Mouse (Mus musculus) liver, embryonic 11.5 days (tissue): ENCODE measurements at regions not wholly inside any gene's neighbourhood (a gene's known extent, or its start where the extent isn't known, plus 50 kb on each side); places are given as distances from the start of the nearest gene placed in this dataset.

Experiments
- ATAC-seq: fragments of 200-750 bp; cut with Nextera tagmentation; replicated peaks from 2 replicates; pipeline ENCODE4 v1.8.0; 2017; ENCODE audit warnings: moderate number of reproducible peaks, mild to moderate bottlenecking, moderate TSS enrichment, moderate library complexity; ENCODE audit not compliant: low FRiP score
- DNase-seq: peaks from one replicate; pipeline ENCODE4 v3.0.0-alpha.2; 2017; ENCODE audit warnings: low spot score
- H3K27ac ChIP-seq: fragments of 300-500 bp; sonication (generic); 2 replicates; pipeline ENCODE4 v1.5.1; 2014; ENCODE audit warnings: mild to moderate bottlenecking, low read depth, low read length, control low read depth
- H3K27me3 ChIP-seq: fragments of 300-500 bp; sonication (generic); replicated peaks from 2 replicates; pipeline ENCODE4 v1.6.1; 2014; ENCODE audit warnings: low read length, mixed read lengths; ENCODE audit not compliant: control insufficient read depth, insufficient read depth
- H3K36me3 ChIP-seq: fragments of 300-500 bp; sonication (generic); 2 replicates; pipeline ENCODE4 v1.6.1; 2014; ENCODE audit warnings: mild to moderate bottlenecking, low read length, moderate library complexity, mixed read lengths; ENCODE audit not compliant: control insufficient read depth, insufficient read depth
- H3K4me1 ChIP-seq: fragments of 300-500 bp; sonication (generic); replicated peaks from 2 replicates; pipeline ENCODE4 v1.6.1; 2014; ENCODE audit warnings: low read length, mixed read lengths; ENCODE audit not compliant: control insufficient read depth, insufficient read depth
- H3K4me2 ChIP-seq: fragments of 300-500 bp; sonication (generic); 2 replicates; pipeline ENCODE4 v1.6.1; 2014; ENCODE audit warnings: mild to moderate bottlenecking, control low read depth, moderate library complexity
- H3K4me3 ChIP-seq: fragments of 300-500 bp; sonication (generic); 2 replicates; pipeline ENCODE4 v1.5.1; 2014; ENCODE audit warnings: low read depth, low read length, control low read depth
- H3K9ac ChIP-seq: fragments of 300-500 bp; sonication (generic); 2 replicates; pipeline ENCODE4 v1.6.1; 2014; ENCODE audit warnings: low read depth, low read length, control low read depth
- H3K9me3 ChIP-seq: fragments of 300-500 bp; sonication (generic); 2 replicates; pipeline ENCODE4 v1.6.1; 2016; ENCODE audit warnings: low read length, inconsistent platforms, mixed read lengths; ENCODE audit not compliant: control insufficient read depth
- WGBS: fragments of 180-500 bp; shearing (Covaris S2); extraction: QIAGEN DNeasy Blood & Tissue Kit; methylation state at CpG from one replicate; pipeline ENCODE4 v1.1.7; 2014; 5-methylcytosine and 5-hydroxymethylcytosine counted together

DNA sequence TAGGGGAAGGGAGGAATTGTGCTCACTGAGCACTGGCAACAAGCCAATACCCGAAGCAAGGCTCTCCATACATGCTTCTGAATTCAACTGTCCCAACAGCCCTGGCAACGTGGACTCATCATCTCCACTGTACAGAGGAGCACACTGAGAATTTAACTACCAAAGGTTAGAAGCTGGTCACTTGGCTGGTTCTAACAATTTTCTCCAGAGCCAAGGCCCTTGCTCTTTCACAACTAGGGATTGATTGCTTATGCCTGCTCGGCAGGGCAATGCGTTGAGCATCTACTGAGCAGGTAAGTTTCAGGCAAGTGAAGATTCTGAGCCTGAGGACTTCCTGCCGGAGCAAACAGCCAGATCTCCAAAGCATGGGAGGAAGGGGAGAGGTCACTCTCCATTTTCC, 616.0 kb upstream of the Cdh5 start:
- 76% methylated on average over 5 of the region's 5 CpGs for WGBS

DNA sequence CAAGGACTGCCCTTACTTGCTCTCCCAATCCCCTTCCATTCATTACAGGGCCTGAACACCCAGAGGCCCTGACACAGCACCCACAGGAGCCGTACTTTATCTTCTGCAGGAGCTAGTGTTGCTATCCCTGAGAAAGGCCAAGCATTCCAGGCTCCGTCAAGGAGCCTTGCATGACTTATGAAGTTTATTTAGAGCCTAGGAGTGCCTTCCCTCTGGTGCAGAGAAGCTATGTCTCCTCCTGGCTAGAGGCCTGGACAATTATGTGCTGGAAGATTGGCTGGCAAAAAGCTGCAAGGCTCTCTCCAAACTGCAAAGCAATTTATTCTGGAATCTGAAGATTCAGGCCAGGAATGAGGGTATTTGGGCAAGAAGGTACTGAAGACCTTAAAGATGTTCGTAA, 612.0 kb upstream of the Cdh5 start:
- WGBS, result 70% methylated on average over 3 of the region's 3 CpGs
- DNase-seq (no peak), ATAC-seq (no peak)
- no peak overlapping the region for H3K9ac ChIP-seq
- no peaks in the 10 kb centered on the region for H3K36me3 ChIP-seq
- no peak overlapping the region for H3K4me3 ChIP-seq
- no peaks in the 10 kb centered on the region for H3K4me1 ChIP-seq
- H3K27ac ChIP-seq, result no peak overlapping the region
- H3K4me2 ChIP-seq, result no peak overlapping the region
- H3K9me3 ChIP-seq, result no peaks in the 10 kb centered on the region
- no peaks in the 10 kb centered on the region for H3K27me3 ChIP-seq

More for the DNA sequence above, 616.0 kb upstream of the Cdh5 start:
- H3K4me3 ChIP-seq, result no peak overlapping the region
- no peaks in the 10 kb centered on the region for H3K4me1 ChIP-seq
- H3K4me2 ChIP-seq, result no peak overlapping the region
- H3K9ac ChIP-seq, result no peak overlapping the region
- no peaks in the 10 kb centered on the region for H3K27me3 ChIP-seq
- H3K36me3 ChIP-seq, result no peaks in the 10 kb centered on the region
- DNase-seq (no peak), ATAC-seq (no peak)
- no peak overlapping the region for H3K27ac ChIP-seq
- no peaks in the 10 kb centered on the region for H3K9me3 ChIP-seq

DNA sequence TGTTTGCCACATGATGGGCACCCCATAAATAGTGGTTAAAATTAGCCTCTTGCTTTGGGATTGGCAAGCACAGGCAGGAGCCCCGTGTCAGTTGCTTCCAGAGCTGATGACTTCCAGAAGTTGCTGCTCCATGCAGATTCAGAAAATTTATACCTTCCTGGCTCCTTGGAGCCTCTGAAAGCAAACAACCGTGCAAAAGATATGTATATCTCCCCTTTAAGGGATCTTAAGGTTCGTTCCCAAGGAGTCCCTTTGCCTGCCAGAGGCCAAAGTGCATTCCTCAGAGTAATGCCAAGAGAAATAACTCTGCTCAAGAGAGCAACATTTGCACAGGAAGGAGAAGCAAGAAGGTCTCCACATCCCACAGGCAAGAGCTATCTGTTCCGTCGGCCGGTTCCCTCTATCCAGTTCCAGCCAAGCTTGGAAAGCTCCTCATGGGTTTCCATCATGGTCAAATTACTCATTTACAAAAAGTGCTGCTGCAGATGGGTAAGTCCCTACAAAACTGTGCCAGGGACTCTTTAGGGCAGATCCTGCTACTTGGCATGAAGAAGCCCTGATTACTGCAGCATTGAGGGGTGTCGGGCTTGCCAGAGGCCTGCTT, 608.4 kb upstream of the Cdh5 start:
- DNase-seq (no peak), ATAC-seq (no peak)
- Histone ChIP-seq H3K4me3 (no peak overlapping the region), H3K9ac (no peak overlapping the region), H3K27ac (no peak overlapping the region), H3K9me3 (no peaks in the 10 kb centered on the region), H3K4me1 (no peaks in the 10 kb centered on the region), H3K4me2 (no peak overlapping the region), H3K27me3 (no peaks in the 10 kb centered on the region), H3K36me3 (no peaks in the 10 kb centered on the region)
- WGBS, result 64% methylated on average over 7 of the region's 7 CpGs

DNA sequence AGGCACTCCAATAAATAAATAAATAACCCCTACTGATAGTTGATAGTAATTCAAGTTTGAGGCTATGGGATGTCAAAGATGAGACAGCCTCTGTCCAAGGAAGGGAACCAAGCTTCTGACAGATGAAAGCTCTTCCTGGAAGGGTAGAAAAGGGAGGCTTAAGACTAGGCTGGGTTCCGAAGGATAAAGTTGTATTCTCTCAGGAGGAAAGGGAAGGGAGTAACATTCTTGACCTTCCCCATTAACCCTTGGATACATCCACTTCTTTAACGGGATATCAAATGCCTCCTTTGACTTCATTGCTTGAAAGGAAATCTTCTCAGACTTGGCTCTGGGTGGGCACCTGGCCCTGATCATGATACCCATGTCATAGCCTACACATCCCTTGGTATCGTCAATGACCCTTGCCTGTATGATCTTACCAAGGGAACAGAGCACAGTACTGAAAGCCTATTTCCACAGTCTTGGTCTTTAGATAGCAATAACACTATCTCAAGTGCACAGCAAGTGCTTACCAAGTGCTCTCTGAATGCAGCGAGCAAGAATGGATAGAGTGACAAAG, 607.4 kb upstream of the Cdh5 start:
- DNase-seq (no peak), ATAC-seq (no peak)
- Histone ChIP-seq H3K36me3 (no peaks in the 10 kb centered on the region), H3K27ac (no peak overlapping the region), H3K4me2 (no peak overlapping the region), H3K9me3 (no peaks in the 10 kb centered on the region), H3K4me1 (no peaks in the 10 kb centered on the region), H3K4me3 (no peak overlapping the region), H3K27me3 (no peaks in the 10 kb centered on the region), H3K9ac (no peak overlapping the region)
- 80% methylated on average over 4 of the region's 4 CpGs for WGBS

GRCm38 (mm10) chr8:103494670-103495069, 606.8 kb upstream of the Cdh5 start:
- ATAC-seq (no peak), DNase-seq (no peak)
- Histone ChIP-seq H3K36me3 (no peaks in the 10 kb centered on the region), H3K27ac (no peak overlapping the region), H3K9me3 (no peaks in the 10 kb centered on the region), H3K4me1 (no peaks in the 10 kb centered on the region), H3K9ac (no peak overlapping the region), H3K4me3 (no peak overlapping the region), H3K27me3 (no peaks in the 10 kb centered on the region), H3K4me2 (no peak overlapping the region)
- WGBS, result 51% methylated on average over 1 of the region's 1 CpGs

GRCm38 (mm10) chr8:103501328-103501727, 600.1 kb upstream of the Cdh5 start:
- H3K9me3 ChIP-seq, result no peaks in the 10 kb centered on the region
- DNase-seq (no peak), ATAC-seq (no peak)
- WGBS, result 59% methylated on average over 2 of the region's 2 CpGs
- H3K27ac ChIP-seq, result no peak overlapping the region
- H3K27me3 ChIP-seq, result no peaks in the 10 kb centered on the region
- H3K9ac ChIP-seq, result no peak overlapping the region
- no peaks in the 10 kb centered on the region for H3K36me3 ChIP-seq
- H3K4me3 ChIP-seq, result no peak overlapping the region
- H3K4me2 ChIP-seq, result no peak overlapping the region
- H3K4me1 ChIP-seq, result no peaks in the 10 kb centered on the region

DNA sequence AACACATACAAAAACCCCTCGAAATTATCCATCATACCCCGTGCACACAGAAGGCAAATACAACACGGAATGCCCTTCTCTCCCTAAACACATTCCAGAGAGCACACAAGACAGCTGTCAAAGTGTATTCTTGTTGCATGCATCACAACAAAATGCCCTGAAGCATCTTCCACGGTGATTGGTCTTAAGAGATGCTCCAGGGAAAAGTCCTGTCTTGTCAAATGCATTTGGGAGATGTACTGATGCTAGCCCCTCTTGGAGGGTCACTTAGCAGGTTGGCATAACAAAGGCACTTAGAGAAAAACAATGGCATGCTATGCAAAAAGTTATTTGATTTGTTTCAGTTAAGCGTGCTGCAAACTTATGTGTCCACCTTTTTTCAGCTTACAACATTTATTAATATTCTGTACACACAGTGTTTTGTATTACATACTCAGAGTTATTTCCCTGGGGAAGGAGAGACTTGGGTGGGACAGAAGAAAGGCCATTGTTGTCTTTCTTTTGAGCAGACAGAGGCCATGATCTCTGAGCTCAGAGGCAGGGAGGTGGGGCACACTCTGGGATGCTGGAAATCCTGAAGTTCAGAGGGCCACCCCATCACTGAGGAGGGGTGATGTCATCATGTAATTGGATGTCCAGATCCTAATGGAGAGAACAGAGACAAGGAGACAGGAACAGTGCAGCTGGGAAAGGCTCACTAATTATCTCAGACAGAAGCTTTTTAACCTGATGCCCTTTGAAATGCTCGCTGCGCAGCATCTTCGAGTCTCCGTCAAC, 598.2 kb upstream of the Cdh5 start:
- Histone ChIP-seq H3K27ac (no peak overlapping the region), H3K27me3 (no peaks in the 10 kb centered on the region), H3K9ac (no peak overlapping the region), H3K4me1 (no peaks in the 10 kb centered on the region), H3K4me3 (no peak overlapping the region), H3K4me2 (no peak overlapping the region), H3K36me3 (no peaks in the 10 kb centered on the region), H3K9me3 (no peaks in the 10 kb centered on the region)
- no peak for ATAC-seq
- 78% methylated on average over 9 of the region's 9 CpGs for WGBS
- DNase-seq, result no peak

- no peaks in the 10 kb centered on the region for H3K27me3 ChIP-seq
- DNase-seq (no peak), ATAC-seq (no peak)
- 46% methylated on average over 6 of the region's 6 CpGs for WGBS
- no peaks in the 10 kb centered on the region for H3K4me1 ChIP-seq
- H3K9ac ChIP-seq, result no peak overlapping the region
- no peak overlapping the region for H3K27ac ChIP-seq
- H3K36me3 ChIP-seq, result no peaks in the 10 kb centered on the region
- H3K9me3 ChIP-seq, result no peaks in the 10 kb centered on the region
- no peak overlapping the region for H3K4me2 ChIP-seq
- no peak overlapping the region for H3K4me3 ChIP-seq
These were observed 595.1 kb upstream of the Cdh5 start for GRCm38 (mm10) chr8:103506334-103506733.

DNA sequence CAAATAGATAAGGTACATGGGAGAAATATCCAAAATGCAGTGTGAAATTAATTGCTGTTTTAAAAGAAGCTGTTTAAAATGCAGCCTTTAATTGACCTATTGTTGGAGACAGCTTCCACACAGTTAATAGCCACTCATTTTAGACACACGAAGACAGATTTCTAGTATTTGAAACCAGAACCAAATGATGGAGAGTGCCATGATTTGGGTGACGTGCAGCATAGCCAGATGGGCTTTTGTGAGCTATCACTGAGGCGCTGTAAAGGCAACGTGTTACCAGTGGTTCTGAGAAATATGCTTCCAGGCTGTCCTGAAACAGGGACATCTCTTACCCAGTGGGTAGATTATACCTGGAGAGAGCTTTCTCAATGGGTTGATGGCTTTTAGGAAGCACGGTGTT, 594.4 kb upstream of the Cdh5 start:
- Histone ChIP-seq H3K9ac (no peak overlapping the region), H3K4me2 (no peak overlapping the region), H3K4me3 (no peak overlapping the region), H3K9me3 (no peaks in the 10 kb centered on the region), H3K27ac (no peak overlapping the region), H3K36me3 (no peaks in the 10 kb centered on the region), H3K27me3 (no peaks in the 10 kb centered on the region), H3K4me1 (no peaks in the 10 kb centered on the region)
- ATAC-seq, result no peak
- no peak for DNase-seq
- 74% methylated on average over 5 of the region's 5 CpGs for WGBS
